Mouse (Mus musculus) gastrocnemius, adult 2 months (tissue): Measurements from ENCODE around the gene Kiss1. TPM values are rescaled to one million over a fixed set of nuclear protein-coding genes. Genes with fewer than 3 reads are reported as not detected.

Experiments
- DNase-seq: peaks from one replicate; pipeline ENCODE4 v3.0.0; 2022
- H3K27ac ChIP-seq: fragments of 200-600 bp; 2 replicates; pipeline ENCODE4 v1.8.1; 2022; ENCODE audit warnings: mild to moderate bottlenecking
- H3K4me3 ChIP-seq: fragments of 200-600 bp; 2 replicates; pipeline ENCODE4 v1.8.1; 2022; ENCODE audit warnings: mild to moderate bottlenecking, moderate library complexity
- CTCF ChIP-seq: fragments of 200-600 bp; IDR thresholded peaks from 2 replicates; pipeline ENCODE4 v1.8.1; 2022; ENCODE audit warnings: antibody characterized with exemption, mild to moderate bottlenecking, moderate library complexity
- intact Hi-C: fragments of 180-260 bp; cut with DNase I; formaldehyde crosslinking; loops from one replicate; pipeline ENCODE4 v1.15.1; 2025
- long read RNA-seq, 2 experiments: library from polyadenylated mRNA; stranded (forward); transcript quantifications; one replicate each; pipeline ENCODE4 v2.0.0; 2021
- total RNA-seq, 2 experiments: library from RNA; stranded (reverse); gene quantifications; 2 replicates each; pipeline ENCODE4 v1.2.3; 2021

Gene Kiss1
- total RNA-seq: not detected
- long read RNA-seq, experiment 1: 0 reads
- long read RNA-seq, experiment 2: 0 reads

- no peak within 1 kb of the TSS for H3K27ac ChIP-seq
- intact Hi-C loops: no loop called here
- TF ChIP-seq CTCF: no peak
- H3K4me3 ChIP-seq: no peak within 1 kb of the TSS
- DNase-seq: no peak
These were observed at the start of gene Kiss1 for GRCm38 (mm10) chr1:133321267-133321925. Gene Kiss1, plus strand, starts transcription at chr1:133321875.

- Histone ChIP-seq H3K27ac (no peak overlapping the region), H3K4me3 (no peak overlapping the region)
- intact Hi-C loops: no loop called here
- no peak for TF ChIP-seq CTCF
- no peak for DNase-seq
These were observed 47.5 kb upstream of the Kiss1 start for GRCm38 (mm10) chr1:133274163-133274562.

- Histone ChIP-seq H3K4me3 (no peak overlapping the region), H3K27ac (no peak overlapping the region)
- TF ChIP-seq CTCF: no peak
- intact Hi-C loops: no loop called here
- DNase-seq: no peak
These were observed 44.7 kb upstream of the Kiss1 start for GRCm38 (mm10) chr1:133276983-133277382.

- no peak for DNase-seq
- no peak for TF ChIP-seq CTCF
- Histone ChIP-seq H3K4me3 (no peak overlapping the region), H3K27ac (no peak overlapping the region)
- intact Hi-C loops: no loop called here
These were observed 43.1 kb upstream of the Kiss1 start for GRCm38 (mm10) chr1:133278539-133278938.

- intact Hi-C loops: no loop called here
- no peak overlapping the region for H3K27ac ChIP-seq
- no peak overlapping the region for H3K4me3 ChIP-seq
- no peak for DNase-seq
- TF ChIP-seq CTCF: no peak
These were observed 42.6 kb upstream of the Kiss1 start for GRCm38 (mm10) chr1:133278946-133279631.

- H3K4me3 ChIP-seq: no peak overlapping the region
- no peak for TF ChIP-seq CTCF
- intact Hi-C loops: no loop called here
- DNase-seq: no peak
- no peak overlapping the region for H3K27ac ChIP-seq
These were observed 42.0 kb upstream of the Kiss1 start for GRCm38 (mm10) chr1:133279632-133280093.

GRCm38 (mm10) chr1:133280537-133280936 is 41.1 kb upstream of the Kiss1 start:
- H3K27ac ChIP-seq: no peak overlapping the region
- TF ChIP-seq CTCF: no peak
- no peak for DNase-seq
- intact Hi-C loops: no loop called here
- H3K4me3 ChIP-seq: no peak overlapping the region

- Histone ChIP-seq H3K27ac (no peak overlapping the region), H3K4me3 (no peak overlapping the region)
- DNase-seq: no peak
- intact Hi-C loops: no loop called here
- no peak for TF ChIP-seq CTCF
These were observed 35.8 kb upstream of the Kiss1 start for GRCm38 (mm10) chr1:133285907-133286306.

- intact Hi-C loops: no loop called here
- H3K4me3 ChIP-seq: no peak overlapping the region
- DNase-seq: no peak
- TF ChIP-seq CTCF: no peak
- no peak overlapping the region for H3K27ac ChIP-seq
These were observed 34.6 kb upstream of the Kiss1 start for GRCm38 (mm10) chr1:133287051-133287450.

GRCm38 (mm10) chr1:133287880-133288279 is 33.8 kb upstream of the Kiss1 start:
- intact Hi-C loops: no loop called here
- DNase-seq: no peak
- no peak overlapping the region for H3K27ac ChIP-seq
- no peak overlapping the region for H3K4me3 ChIP-seq
- no peak for TF ChIP-seq CTCF

- no peak overlapping the region for H3K4me3 ChIP-seq
- no peak for TF ChIP-seq CTCF
- no peak overlapping the region for H3K27ac ChIP-seq
- no peak for DNase-seq
- intact Hi-C loops: no loop called here
These were observed 29.8 kb upstream of the Kiss1 start for GRCm38 (mm10) chr1:133291888-133292287.

GRCm38 (mm10) chr1:133292608-133293007 is 29.1 kb upstream of the Kiss1 start:
- Histone ChIP-seq H3K27ac (no peak overlapping the region), H3K4me3 (no peak overlapping the region)
- intact Hi-C loops: no loop called here
- peak; percentile 26; the same call in 1 of the 2 replicates for TF ChIP-seq CTCF
- no peak for DNase-seq

- Histone ChIP-seq H3K27ac (no peak overlapping the region), H3K4me3 (no peak overlapping the region)
- intact Hi-C loops: no loop called here
- TF ChIP-seq CTCF: no peak
- peak; percentile 63 for DNase-seq
These were observed 25.3 kb upstream of the Kiss1 start for GRCm38 (mm10) chr1:133296376-133296775.
